In genomic region chr9:121905556-121906185, GRCm38 (mm10) we compare ENCODE assay signal across 20 mouse cellular contexts. TPM values are rescaled to one million over a fixed set of nuclear protein-coding genes. Genes with fewer than 3 reads are reported as not detected.
DNase-seq lines count a peak whose midpoint lies in the region; TF ChIP-seq lines count a peak whose summit lies in the region.
"Had no signal": no experiment of that assay in that cellular context is flagged by ENCODE, and none has a peak within 500 bp of the region (broad histone marks: within the 10 kb centered on the region; RNA-seq: fewer than 3 reads in every experiment).

No protein-coding gene starts in this region.

- TF ChIP-seq CTCF in left cerebral cortex, adult 2 months (IDR thresholded peaks at IDR 0.05), result no peak; the same call in 1 of the 2 replicates
- TF ChIP-seq CTCF in lung, adult 2 months (IDR thresholded peaks at IDR 0.05; ENCODE audit: insufficient read depth, low read length), result no peak

- intact Hi-C loops in left cerebral cortex, adult 2 months (cut with DNase I), result no loop called here

- TF ChIP-seq POLR2A in lung, adult 2 months (IDR thresholded peaks at IDR 0.05; ENCODE audit: borderline replicate concordance, extremely low read depth, low read depth, low read length), result no peak

- H3K27ac ChIP-seq in left cerebral cortex, adult 2 months, result peak overlapping the region; percentile 84
- H3K27ac ChIP-seq: forebrain, embryonic 15.5 days; limb, embryonic 15.5 days; macrophage; midbrain, embryonic 13.5 days; neural tube, embryonic 12.5 days had no signal

- H3K4me3 ChIP-seq in left cerebral cortex, adult 2 months, result no peak overlapping the region
- H3K4me3 ChIP-seq in lung, adult 2 months (replicated peaks; ENCODE audit: extremely low read depth, low read depth, low read length), result no peak overlapping the region
- H3K4me3 ChIP-seq: forebrain, embryonic 15.5 days; limb, embryonic 15.5 days; midbrain, embryonic 13.5 days; neural tube, embryonic 12.5 days had no signal

- DNase-seq in left cerebral cortex, adult 2 months (ENCODE audit: extremely low spot score in 1 of 2, low spot score in 2 of 2), result peak in 1 of 2 experiments; percentile 23
- DNase-seq in left cerebral cortex, adult 11 months (ENCODE audit: low spot score), result no peak
- DNase-seq in testis, postnatal 10 days (ENCODE audit: low spot score), result peak; percentile 25
- no peak for DNase-seq in testis, postnatal 14 days (ENCODE audit: low spot score)
- DNase-seq in brain, adult 2 months (ENCODE audit: low read depth, low spot score), result peak; percentile 56
- peak; percentile 44 for DNase-seq in telencephalon, adult 2 months (ENCODE audit: low read depth, low spot score)
- DNase-seq in lung, adult 2 months, result no peak
- DNase-seq: cerebellum, adult 8-10 months; embryo, embryonic 11 days; gastrocnemius, postnatal 25 days; kidney, postnatal 14 days; thymus, postnatal 14 days had no signal

- peaks cover 8% of the 10 kb centered on the region for H3K4me1 ChIP-seq in lung, adult 2 months (ENCODE audit: control insufficient read depth, insufficient read depth, low read length)
- H3K4me1 ChIP-seq: forebrain, embryonic 15.5 days; limb, embryonic 15.5 days; midbrain, embryonic 13.5 days; neural tube, embryonic 12.5 days had no signal

- WGBS in lung, adult 2 months, result 74% methylated on average over 4 of the region's 4 CpGs

RNA-seq across cellular contexts. Expression of gene Ackr2, which starts 7.5 kb away (rescaled TPM):
- 1 to 10 TPM; 6.9 to 7.9 TPM for total RNA-seq in left cerebral cortex, adult 2 months (2021)
- polyA plus RNA-seq in lung, adult 2 months (2012; rRNA removed), result 43.2 and 46.8 TPM in 2 replicates
- total RNA-seq: hematopoietic stem cell, adult 5-6 weeks had no signal
- polyA plus RNA-seq: heart, embryonic 11.5 days; macrophage had no signal

RNA-seq across cellular contexts. Expression of gene Cyp8b1, which starts 10.4 kb away (rescaled TPM):
- not detected for total RNA-seq in left cerebral cortex, adult 2 months (2021)
- 0.90 and 1.1 TPM in 2 replicates for polyA plus RNA-seq in lung, adult 2 months (2012; rRNA removed)
- total RNA-seq: gastrocnemius, postnatal 25 days; hematopoietic stem cell, adult 5-6 weeks; layer of hippocampus, postnatal 25 days had no signal
- polyA plus RNA-seq: forebrain, embryonic 15.5 days; heart, embryonic 11.5 days; limb, embryonic 15.5 days; macrophage; midbrain, embryonic 13.5 days; neural tube, embryonic 12.5 days had no signal

RNA-seq across cellular contexts. Expression of gene Fam198a, which starts 45.1 kb away (rescaled TPM):
- total RNA-seq in left cerebral cortex, adult 2 months (2021), result 1 to 10 TPM; 6.4 to 6.6 TPM
- 5.8 and 8.4 TPM in 2 replicates for polyA plus RNA-seq in lung, adult 2 months (2012; rRNA removed)
- total RNA-seq: hematopoietic stem cell, adult 5-6 weeks had no signal
- polyA plus RNA-seq: macrophage had no signal

RNA-seq across cellular contexts. Expression of gene Higd1a, which starts 47.5 kb away (rescaled TPM):
- 10 to 100 TPM; 90.3 to 93.7 TPM for total RNA-seq in left cerebral cortex, adult 2 months (2021)
- polyA plus RNA-seq in lung, adult 2 months (2012; rRNA removed), result 11.6 and 24.4 TPM in 2 replicates

Comparison
In these comparisons a context has a peak if more than half of its experiments do, and no peak if none do; other contexts are left out.
1. DNase-seq: peak in testis, postnatal 10 days (single experiment), brain, adult 2 months (single experiment) and telencephalon, adult 2 months (single experiment); none in left cerebral cortex, adult 11 months (single experiment), testis, postnatal 14 days (single experiment) and lung, adult 2 months (single experiment).